Mouse (Mus musculus) megakaryocyte, embryonic 14.5 days (primary cell): ENCODE data around the gene Frmpd2. TPM values are rescaled to one million over a fixed set of nuclear protein-coding genes. Genes with fewer than 3 reads are reported as not detected.

Experiments
- H3K27me3 ChIP-seq: replicated peaks from 2 replicates; pipeline ENCODE3; 2012; ENCODE audit warnings: inconsistent platforms
- H3K36me3 ChIP-seq: replicated peaks from 2 replicates; pipeline ENCODE3; 2012; ENCODE audit warnings: low read length, inconsistent platforms, mixed read lengths
- H3K4me1 ChIP-seq: 2 replicates; pipeline ENCODE4 v1.6.1; 2012; ENCODE audit warnings: inconsistent platforms
- H3K4me3 ChIP-seq: replicated peaks from 2 replicates; pipeline ENCODE3; 2012; ENCODE audit warnings: moderate library complexity, mild to moderate bottlenecking, inconsistent platforms
- H3K9me3 ChIP-seq: 2 replicates; pipeline ENCODE4 v1.6.1; 2012; ENCODE audit warnings: inconsistent platforms
- FLI1 ChIP-seq: IDR thresholded peaks from 2 replicates; pipeline ENCODE4 v1.6.1; 2012; ENCODE audit warnings: low read length, inconsistent platforms, mixed read lengths
- GATA1 ChIP-seq: IDR thresholded peaks from 3 replicates; pipeline ENCODE4 v1.6.1; 2012; ENCODE audit warnings: mixed read lengths, low read length, inconsistent platforms, borderline replicate concordance
- polyA plus RNA-seq: library from polyadenylated mRNA; stranded (reverse); fragments of >175 nt; gene quantifications from 2 replicates; pipeline ENCODE4 v1.2.3, GENCODE M21; 2012; ENCODE audit warnings: low replicate concordance; ENCODE audit not compliant: insufficient read depth

Frmpd2 gene
- polyA plus RNA-seq, 1 experiment = not detected

GRCm38 (mm10) chr14:33588951-33589350, 117.5 kb downstream of the Frmpd2 start, which contains the start of gene Ptpn20:
Ptpn20 (plus strand) TSS chr14:33589207.
- no peak for TF ChIP-seq GATA1
- no peak for TF ChIP-seq FLI1
- H3K4me1 ChIP-seq = no peaks in the 10 kb centered on the region
- no peaks in the 10 kb centered on the region for H3K36me3 ChIP-seq
- peaks cover 19% of the 10 kb centered on the region for H3K9me3 ChIP-seq
- no peaks in the 10 kb centered on the region for H3K27me3 ChIP-seq
- H3K4me3 ChIP-seq = no peak within 1 kb of the TSS

GRCm38 (mm10) chr14:33598376-33599130, 127.1 kb downstream of the Frmpd2 start:
- Histone ChIP-seq H3K4me1 (no peaks in the 10 kb centered on the region), H3K27me3 (no peaks in the 10 kb centered on the region), H3K9me3 (no peaks in the 10 kb centered on the region), H3K36me3 (no peaks in the 10 kb centered on the region), H3K4me3 (no peak overlapping the region)
- TF ChIP-seq FLI1 (no peak), GATA1 (no peak)

- no peaks in the 10 kb centered on the region for H3K9me3 ChIP-seq
- H3K36me3 ChIP-seq = no peaks in the 10 kb centered on the region
- H3K4me3 ChIP-seq = no peak overlapping the region
- no peaks in the 10 kb centered on the region for H3K4me1 ChIP-seq
- TF ChIP-seq FLI1 = no peak
- H3K27me3 ChIP-seq = no peaks in the 10 kb centered on the region
These were observed 135.9 kb downstream of the Frmpd2 start for GRCm38 (mm10) chr14:33607431-33607830.

Other genes starting within 250 kb of the Frmpd2 start
- gene Mapk8, start 24.5 kb upstream of the Frmpd2 start, polyA plus RNA-seq = 0.76 TPM in 1 of 2 replicates, not detected in the other
- gene Ptpn20, start 117.5 kb downstream of the Frmpd2 start, polyA plus RNA-seq = not detected in 2 replicates